Mouse (Mus musculus): ENCODE measurements around the gene Sec14l1. TPM values are rescaled to one million over a fixed set of nuclear protein-coding genes. Genes with fewer than 3 reads are reported as not detected.
A peak's percentile ranks its signal among the peaks of the same experiment; 100 is the strongest.
"Not testable (repeated sequence)": the region's sequence is repeated elsewhere in the genome, so short reads cannot be mapped to it uniquely, and the experiment has no call there.

Gene Sec14l1
- total RNA-seq (2021), result 100 to 1,000 TPM; 235 to 245 TPM
- long read RNA-seq, full-length matches to known transcripts, result 271 of 331 reads
- long read RNA-seq, partial matches to known transcripts, result 34 of 331 reads
- long read RNA-seq, other reads (novel, unspliced or antisense), result 26 of 331 reads

GRCm38 (mm10) chr11:117114592-117115345, at the start of gene Sec14l1:
Sec14l1 (plus strand) TSS chr11:117115168.
- DNase-seq (ENCODE audit: low spot score in 2 of 2), result peak; percentile 98 to 100

GRCm38 (mm10) chr11:117065602-117066001, 49.4 kb upstream of the Sec14l1 start:
- not testable (repeated sequence) for DNase-seq (ENCODE audit: low spot score in 2 of 2)

- DNase-seq (ENCODE audit: low spot score in 2 of 2), result no peak
Measured at GRCm38 (mm10) chr11:117066738-117067137, 48.2 kb upstream of the Sec14l1 start.

GRCm38 (mm10) chr11:117068332-117068731, 46.6 kb upstream of the Sec14l1 start:
- DNase-seq (ENCODE audit: low spot score in 2 of 2), result no peak

GRCm38 (mm10) chr11:117069027-117069426, 45.9 kb upstream of the Sec14l1 start:
- no peak for DNase-seq (ENCODE audit: low spot score in 2 of 2)

- DNase-seq (ENCODE audit: low spot score in 2 of 2), result no peak
Measured at GRCm38 (mm10) chr11:117070711-117071110, 44.3 kb upstream of the Sec14l1 start.

GRCm38 (mm10) chr11:117072128-117072527, 42.8 kb upstream of the Sec14l1 start:
- peak; percentile 54 to 86 for DNase-seq (ENCODE audit: low spot score in 2 of 2)

- DNase-seq (ENCODE audit: low spot score in 2 of 2), result no peak
Measured at GRCm38 (mm10) chr11:117073426-117073825, 41.5 kb upstream of the Sec14l1 start.

- DNase-seq (ENCODE audit: low spot score in 2 of 2), result peak; percentile 76 to 86
Measured at GRCm38 (mm10) chr11:117076576-117077196, 38.3 kb upstream of the Sec14l1 start.

- DNase-seq (ENCODE audit: low spot score in 2 of 2), result no peak
Measured at GRCm38 (mm10) chr11:117077227-117077626, 37.7 kb upstream of the Sec14l1 start.

GRCm38 (mm10) chr11:117077902-117078301, 37.1 kb upstream of the Sec14l1 start:
- DNase-seq (ENCODE audit: low spot score in 2 of 2), result no peak

GRCm38 (mm10) chr11:117078637-117079240, 36.2 kb upstream of the Sec14l1 start:
- DNase-seq (ENCODE audit: low spot score in 2 of 2), result no peak

- DNase-seq (ENCODE audit: low spot score in 2 of 2), result no peak
Measured at GRCm38 (mm10) chr11:117079651-117080190, 35.2 kb upstream of the Sec14l1 start.

GRCm38 (mm10) chr11:117080209-117080608, 34.8 kb upstream of the Sec14l1 start:
- DNase-seq (ENCODE audit: low spot score in 2 of 2), result no peak

- DNase-seq (ENCODE audit: low spot score in 2 of 2), result peak; percentile 71 to 90
Measured at GRCm38 (mm10) chr11:117081165-117082064, 33.6 kb upstream of the Sec14l1 start.

- no peak for DNase-seq (ENCODE audit: low spot score in 2 of 2)
Measured at GRCm38 (mm10) chr11:117082353-117082934, 32.5 kb upstream of the Sec14l1 start.

GRCm38 (mm10) chr11:117083052-117083881, 31.7 kb upstream of the Sec14l1 start:
- DNase-seq (ENCODE audit: low spot score in 2 of 2), result no peak

GRCm38 (mm10) chr11:117083882-117084260, 31.1 kb upstream of the Sec14l1 start:
- DNase-seq (ENCODE audit: low spot score in 2 of 2), result not testable (repeated sequence)

- no peak for DNase-seq (ENCODE audit: low spot score in 2 of 2)
Measured at GRCm38 (mm10) chr11:117086215-117086614, 28.8 kb upstream of the Sec14l1 start.

Measured in layer of hippocampus, adult 18-20 months (tissue).